Mouse (Mus musculus) CH12.LX (cell line): ENCODE data around the gene Mcts2. TPM values are rescaled to one million over a fixed set of nuclear protein-coding genes. Genes with fewer than 3 reads are reported as not detected.

Experiments
- DNase-seq: peaks from one replicate; pipeline ENCODE4 v3.0.0-alpha.2; 2013; ENCODE audit errors: extremely low read depth
- H3K27ac ChIP-seq: 2 replicates; pipeline ENCODE4 v1.5.1; 2012; ENCODE audit warnings: low read depth, mild to moderate bottlenecking, control low read depth, moderate library complexity; ENCODE audit not compliant: insufficient read depth
- H3K27me3 ChIP-seq: replicated peaks from 2 replicates; pipeline ENCODE3; 2012; ENCODE audit warnings: inconsistent platforms
- H3K36me3 ChIP-seq, 2 experiments: replicated peaks in 1 of 2; 2 replicates each; pipeline versions ENCODE3 to v1.6.1; 2012; ENCODE audit warnings: inconsistent platforms in 1 of 2, low read length in 1 of 2, mild to moderate bottlenecking in 1 of 2, mixed read lengths in 1 of 2, moderate library complexity in 1 of 2; ENCODE audit not compliant: control insufficient read depth in 1 of 2, insufficient read depth in 1 of 2
- H3K4me1 ChIP-seq, 2 experiments: 2 replicates each; pipeline ENCODE4 v1.6.1; 2012; ENCODE audit warnings: inconsistent platforms in 1 of 2, moderate library complexity in 1 of 2; ENCODE audit not compliant: insufficient read depth in 2 of 2, control insufficient read depth in 1 of 2
- H3K4me2 ChIP-seq: 2 replicates; pipeline ENCODE4 v1.6.1; 2012; ENCODE audit warnings: low read depth, mild to moderate bottlenecking, control low read depth; ENCODE audit not compliant: poor library complexity, insufficient read depth, severe bottlenecking
- H3K4me3 ChIP-seq, 3 experiments: fragments of 150-350 bp in 1 of 3; sonication (generic) in 1 of 3; replicated peaks in 1 of 3; 2 replicates each; pipeline versions ENCODE3 to v1.5.1; 2011 to 2012; ENCODE audit warnings: low read depth in 2 of 3, low read length in 2 of 3, mild to moderate bottlenecking in 2 of 3, moderate library complexity in 2 of 3, control low read depth in 1 of 3, improper control_type of control experiment in 1 of 3, inconsistent platforms in 1 of 3, mixed read lengths in 1 of 3; ENCODE audit not compliant: poor library complexity in 1 of 3
- H3K79me2 ChIP-seq: replicated peaks from 2 replicates; pipeline ENCODE4 v1.6.1; 2012; ENCODE audit warnings: mild to moderate bottlenecking, moderate library complexity; ENCODE audit not compliant: control insufficient read depth, poor library complexity, insufficient read depth, severe bottlenecking; ENCODE audit errors: extremely low read depth
- H3K9ac ChIP-seq: 2 replicates; pipeline ENCODE4 v1.6.1; 2012; ENCODE audit warnings: low read depth, mild to moderate bottlenecking, control low read depth, moderate library complexity; ENCODE audit not compliant: insufficient read depth
- H3K9me3 ChIP-seq: replicated peaks from 2 replicates; pipeline ENCODE3; 2012; ENCODE audit warnings: low read length, inconsistent platforms, mixed read lengths
- BHLHE40 ChIP-seq: IDR thresholded peaks from 2 replicates; pipeline ENCODE4 v1.6.1; 2011; ENCODE audit warnings: mild to moderate bottlenecking, low read depth, low read length, improper control_type of control experiment
- CHD1 ChIP-seq: IDR thresholded peaks from 2 replicates; pipeline ENCODE4 v1.6.1; 2012; ENCODE audit warnings: low read depth, low read length, improper control_type of control experiment, inconsistent platforms
- CHD2 ChIP-seq: IDR thresholded peaks from 2 replicates; pipeline ENCODE4 v1.6.1; 2011; ENCODE audit warnings: low read length, improper control_type of control experiment
- CTCF ChIP-seq, 2 experiments: IDR thresholded peaks in 1 of 2; conservative IDR thresholded peaks in 1 of 2; 2 replicates each; pipeline ENCODE4 v1.5.1; 2011 to 2012; ENCODE audit warnings: low read depth in 2 of 2, low read length in 2 of 2, improper control_type of control experiment in 1 of 2, inconsistent platforms in 1 of 2, mild to moderate bottlenecking in 1 of 2, moderate library complexity in 1 of 2
- E2F4 ChIP-seq: IDR thresholded peaks from 2 replicates; pipeline ENCODE4 v1.6.1; 2011; ENCODE audit warnings: low read depth, low read length, improper control_type of control experiment; ENCODE audit not compliant: insufficient replicate concordance
- ELF1 ChIP-seq: IDR thresholded peaks from 2 replicates; pipeline ENCODE4 v1.6.1; 2014; ENCODE audit warnings: low read depth, mild to moderate bottlenecking, inconsistent platforms, low read length, improper control_type of control experiment
- EP300 ChIP-seq: IDR thresholded peaks from 2 replicates; pipeline ENCODE4 v1.6.1; 2011; ENCODE audit warnings: low read length, improper control_type of control experiment
- ETS1 ChIP-seq: conservative IDR thresholded peaks from 2 replicates; pipeline ENCODE4 v1.6.1; 2012; ENCODE audit warnings: low read depth, mild to moderate bottlenecking, inconsistent platforms, low read length, improper control_type of control experiment, moderate library complexity
- GABPA ChIP-seq: IDR thresholded peaks from 2 replicates; pipeline ENCODE4 v1.6.1; 2012; ENCODE audit warnings: low read depth, low read length, improper control_type of control experiment, inconsistent platforms; ENCODE audit not compliant: insufficient replicate concordance
- HCFC1 ChIP-seq: IDR thresholded peaks from 2 replicates; pipeline ENCODE4 v1.6.1; 2012; ENCODE audit warnings: low read depth, mild to moderate bottlenecking, inconsistent platforms, low read length, improper control_type of control experiment
- IRF4 ChIP-seq: IDR thresholded peaks from 2 replicates; pipeline ENCODE4 v1.6.1; 2014; ENCODE audit warnings: low read depth, mild to moderate bottlenecking, inconsistent platforms, low read length, improper control_type of control experiment
- JUN ChIP-seq: IDR thresholded peaks from 2 replicates; pipeline ENCODE4 v1.6.1; 2011; ENCODE audit warnings: low read depth, mild to moderate bottlenecking, low read length, improper control_type of control experiment, moderate library complexity; ENCODE audit not compliant: insufficient read depth
- JUND ChIP-seq: conservative IDR thresholded peaks from 2 replicates; pipeline ENCODE4 v1.6.1; 2011; ENCODE audit warnings: low read depth, low read length, improper control_type of control experiment
- KAT2A ChIP-seq: IDR thresholded peaks from 2 replicates; pipeline ENCODE4 v1.6.1; 2012; ENCODE audit warnings: low read length, improper control_type of control experiment, inconsistent platforms; ENCODE audit not compliant: insufficient replicate concordance
- MAFK ChIP-seq: IDR thresholded peaks from 2 replicates; pipeline ENCODE4 v1.6.1; 2011; ENCODE audit warnings: low read length, improper control_type of control experiment; ENCODE audit not compliant: insufficient replicate concordance
- MAX ChIP-seq: IDR thresholded peaks from 2 replicates; pipeline ENCODE4 v1.6.1; 2011; ENCODE audit warnings: low read length, improper control_type of control experiment
- MAZ ChIP-seq: IDR thresholded peaks from 2 replicates; pipeline ENCODE4 v1.6.1; 2012; ENCODE audit warnings: low read depth, mild to moderate bottlenecking, inconsistent platforms, low read length, improper control_type of control experiment, moderate library complexity
- MEF2A ChIP-seq: IDR thresholded peaks from 2 replicates; pipeline ENCODE4 v1.6.1; 2014; ENCODE audit warnings: low read depth, mild to moderate bottlenecking, inconsistent platforms, low read length, improper control_type of control experiment, borderline replicate concordance
- MXI1 ChIP-seq: IDR thresholded peaks from 2 replicates; pipeline ENCODE4 v1.6.1; 2011; ENCODE audit warnings: mild to moderate bottlenecking, low read depth, low read length, improper control_type of control experiment
- MYC ChIP-seq: IDR thresholded peaks from 2 replicates; pipeline ENCODE4 v1.6.1; 2011; ENCODE audit warnings: low read depth, mild to moderate bottlenecking, improper control_type of control experiment, low read length
- NELFE ChIP-seq: IDR thresholded peaks from 2 replicates; pipeline ENCODE4 v1.6.1; 2011; ENCODE audit warnings: low read depth, low read length, improper control_type of control experiment
- NRF1 ChIP-seq: IDR thresholded peaks from 2 replicates; pipeline ENCODE4 v1.6.1; 2014; ENCODE audit warnings: low read depth, mild to moderate bottlenecking, inconsistent platforms, low read length, improper control_type of control experiment, moderate library complexity
- PAX5 ChIP-seq: IDR thresholded peaks from 2 replicates; pipeline ENCODE4 v1.6.1; 2012; ENCODE audit warnings: low read length, inconsistent platforms, mixed read lengths
- POLR2A ChIP-seq: IDR thresholded peaks from 2 replicates; pipeline ENCODE4 v1.6.1; 2011; ENCODE audit warnings: low read depth, mild to moderate bottlenecking, improper control_type of control experiment, low read length
- POLR2AphosphoS2 ChIP-seq: IDR thresholded peaks from 2 replicates; pipeline ENCODE4 v1.6.1; 2011; ENCODE audit warnings: low read depth, low read length, improper control_type of control experiment
- RAD21 ChIP-seq: IDR thresholded peaks from 2 replicates; pipeline ENCODE4 v1.6.1; 2011; ENCODE audit warnings: low read depth, mild to moderate bottlenecking, low read length, improper control_type of control experiment, moderate library complexity
- RCOR1 ChIP-seq: conservative IDR thresholded peaks from 2 replicates; pipeline ENCODE4 v1.6.1; 2012; ENCODE audit warnings: low read depth, mild to moderate bottlenecking, inconsistent platforms, low read length, improper control_type of control experiment
- SIN3A ChIP-seq: IDR thresholded peaks from 2 replicates; pipeline ENCODE4 v1.6.1; 2012; ENCODE audit warnings: low read length, improper control_type of control experiment, inconsistent platforms
- SMC3 ChIP-seq: IDR thresholded peaks from 2 replicates; pipeline ENCODE4 v1.6.1; 2011; ENCODE audit warnings: low read depth, low read length, improper control_type of control experiment
- TBP ChIP-seq: conservative IDR thresholded peaks from 2 replicates; pipeline ENCODE4 v1.6.1; 2011; ENCODE audit warnings: low read depth, low read length, improper control_type of control experiment
- TCF12 ChIP-seq: IDR thresholded peaks from 2 replicates; pipeline ENCODE4 v1.6.1; 2014; ENCODE audit warnings: low read depth, mild to moderate bottlenecking, inconsistent platforms, low read length, improper control_type of control experiment
- UBTF ChIP-seq: IDR thresholded peaks from 2 replicates; pipeline ENCODE4 v1.6.1; 2012; ENCODE audit warnings: low read depth, mild to moderate bottlenecking, inconsistent platforms, low read length, improper control_type of control experiment, moderate library complexity
- USF1 ChIP-seq: IDR thresholded peaks from 2 replicates; pipeline ENCODE4 v1.6.1; 2014; ENCODE audit warnings: low read depth, mild to moderate bottlenecking, inconsistent platforms, low read length, improper control_type of control experiment
- USF2 ChIP-seq: conservative IDR thresholded peaks from 2 replicates; pipeline ENCODE4 v1.6.1; 2011; ENCODE audit warnings: low read depth, low read length, improper control_type of control experiment
- ZC3H11A ChIP-seq: IDR thresholded peaks from 2 replicates; pipeline ENCODE4 v1.6.1; 2012; ENCODE audit warnings: low read depth, mild to moderate bottlenecking, inconsistent platforms, low read length, improper control_type of control experiment
- ZKSCAN1 ChIP-seq: IDR thresholded peaks from 2 replicates; pipeline ENCODE4 v1.6.1; 2012; ENCODE audit warnings: low read depth, inconsistent platforms, low read length, improper control_type of control experiment, borderline replicate concordance
- ZMIZ1 ChIP-seq: IDR thresholded peaks from 2 replicates; pipeline ENCODE4 v1.6.1; 2012; ENCODE audit warnings: low read depth, mild to moderate bottlenecking, inconsistent platforms, low read length, improper control_type of control experiment
- ZNF384 ChIP-seq: IDR thresholded peaks from 2 replicates; pipeline ENCODE4 v1.6.1; 2012; ENCODE audit warnings: low read depth, low read length, improper control_type of control experiment, inconsistent platforms
- dilution Hi-C: fragments of 300-500 bp; cut with MboI; formaldehyde crosslinking; loops from 2 replicates; pipeline ENCODE4 v1.14.3; 2020; ENCODE audit warnings: low sequenced_read_pairs; ENCODE audit not compliant: extremely low pct_unique_long_range_greater_than_20kb, extremely low pct_ligation_motif_present
- in situ Hi-C: fragments of 300-500 bp; cut with MboI; formaldehyde crosslinking; loops from 3 replicates; pipeline ENCODE4 v1.14.3; 2019; ENCODE audit warnings: low sequenced_read_pairs, low pct_ligation_motif_present, low pct_unique_long_range_greater_than_20kb, mixed read lengths
- polyA plus RNA-seq: library from polyadenylated mRNA; unstranded; fragments of >175 nt; gene quantifications from 2 replicates; pipeline ENCODE4 v1.2.1, GENCODE M21; 2012; ENCODE audit warnings: low read depth; ENCODE audit not compliant: insufficient read length
- total RNA-seq, 2 experiments: library from RNA; depleted of rRNA; stranded (reverse); fragments of 300-350 nt in 1 of 2; fragments of >200 nt in 1 of 2; gene quantifications; 2 replicates each; pipeline ENCODE4 v1.2.3; 2012 to 2014

The Mcts2 gene
- total and polyA plus RNA-seq, 3 experiments, result 1.5 to 3.3 (median 3.2) TPM

GRCm38 (mm10) chr2:152670983-152671641 lies 15.7 kb upstream of the Mcts2 start:
- Histone ChIP-seq H3K4me3 (peak overlapping the region; percentile 79 to 96 (median 92)), H3K4me1 (peaks cover 19 to 48% of the 10 kb centered on the region in 2 experiments)
- in situ Hi-C loops, result no loop called here

GRCm38 (mm10) chr2:152671642-152671999 lies 15.2 kb upstream of the Mcts2 start:
- Histone ChIP-seq H3K79me2 (peaks cover 63% of the 10 kb centered on the region), H3K27ac (peak overlapping the region; percentile 80), H3K9ac (peak overlapping the region; percentile 45; the same call in 1 of the 2 replicates), H3K27me3 (no peaks in the 10 kb centered on the region), H3K4me1 (peaks cover 19 to 53% of the 10 kb centered on the region in 2 experiments), H3K9me3 (no peaks in the 10 kb centered on the region), H3K36me3 (peaks cover 25 to 44% of the 10 kb centered on the region in 2 experiments), H3K4me3 (peak overlapping the region; percentile 79 to 96 (median 92)), H3K4me2 (peak overlapping the region; percentile 90)
- in situ Hi-C loops, result no loop called here
- DNase-seq, result peak; percentile 82
- dilution Hi-C loops, result no loop called here
- TF ChIP-seq EP300 (no peak), CHD2 (no peak), UBTF (0 out of 2 replicates have a peak, but pooled peaks have one; percentile 8), ZKSCAN1 (no peak), RCOR1 (no peak), CTCF (conservative IDR thresholded peaks at IDR 0.05 in 1 of 2, IDR thresholded peaks at IDR 0.05 in 1 of 2; ENCODE audit: low read depth in 2 of 2, low read length in 2 of 2) (peak in 1 of 2 experiments; percentile 70; a peak in 3 of 4 replicates), TCF12 (peak; percentile 7; the same call in 1 of the 2 replicates), SMC3 (peak; percentile 41), NELFE (0 out of 2 replicates have a peak, but pooled peaks have one; percentile 7), PAX5 (no peak), SIN3A (0 out of 2 replicates have a peak, but pooled peaks have one; percentile 11), POLR2AphosphoS2 (no peak), MAX (0 out of 2 replicates have a peak, but pooled peaks have one; percentile 6), ZC3H11A (no peak), POLR2A (no peak), ELF1 (peak; percentile 68), KAT2A (no peak)

More at GRCm38 (mm10) chr2:152670983-152671641, 15.7 kb upstream of the Mcts2 start:
- no peaks in the 10 kb centered on the region for H3K27me3 ChIP-seq
- peaks cover 20 to 39% of the 10 kb centered on the region in 2 experiments for H3K36me3 ChIP-seq
- peak; percentile 82 for DNase-seq
- no peak for TF ChIP-seq NRF1
- no peak for TF ChIP-seq RAD21
- peak; percentile 85 for TF ChIP-seq SIN3A
- peak; percentile 41; the same call in 1 of the 2 replicates for TF ChIP-seq ELF1
- TF ChIP-seq CHD1, result 0 out of 2 replicates have a peak, but pooled peaks have one; percentile 47
- 0 out of 2 replicates have a peak, but pooled peaks have one; percentile 65 for TF ChIP-seq UBTF
- TF ChIP-seq PAX5, result no peak
- 0 out of 2 replicates have a peak, but pooled peaks have one; percentile 46 for TF ChIP-seq RCOR1
- TF ChIP-seq TCF12, result peak; percentile 77
- no peak for TF ChIP-seq USF2
- no peak for TF ChIP-seq JUND
- TF ChIP-seq KAT2A, result no peak
- TF ChIP-seq CHD2, result peak; percentile 85
- no peak for TF ChIP-seq E2F4
- no peak for TF ChIP-seq SMC3
- no peak for TF ChIP-seq MAZ
- TF ChIP-seq IRF4, result peak; percentile 51
- no peak for TF ChIP-seq ZC3H11A
- no peak for TF ChIP-seq MAFK
- TF ChIP-seq USF1, result no peak
- 0 out of 2 replicates have a peak, but pooled peaks have one; percentile 33 for TF ChIP-seq MAX
- no peak for TF ChIP-seq BHLHE40
- TF ChIP-seq ZKSCAN1, result no peak
- TF ChIP-seq POLR2AphosphoS2, result no peak
- no peak for TF ChIP-seq JUN
- no peak for TF ChIP-seq CTCF (conservative IDR thresholded peaks at IDR 0.05 in 1 of 2, IDR thresholded peaks at IDR 0.05 in 1 of 2; ENCODE audit: low read depth in 2 of 2, low read length in 2 of 2)
- no peak for TF ChIP-seq TBP
- TF ChIP-seq EP300, result 0 out of 2 replicates have a peak, but pooled peaks have one; percentile 33
- TF ChIP-seq ZMIZ1, result no peak
- TF ChIP-seq MXI1, result peak; percentile 50; the same call in 1 of the 2 replicates
- no peak for TF ChIP-seq GABPA
- peak; percentile 36; the same call in 1 of the 2 replicates for TF ChIP-seq ETS1
- 0 out of 2 replicates have a peak, but pooled peaks have one; percentile 23 for TF ChIP-seq HCFC1
- no peak for TF ChIP-seq ZNF384
- TF ChIP-seq MYC, result peak; percentile 60; the same call in 1 of the 2 replicates
- TF ChIP-seq NELFE, result 0 out of 2 replicates have a peak, but pooled peaks have one; percentile 16
- TF ChIP-seq MEF2A, result 0 out of 2 replicates have a peak, but pooled peaks have one; percentile 33
- no peak for TF ChIP-seq POLR2A
- TF ChIP-seq, all 38 proteins: peak for 16
- H3K9me3 ChIP-seq, result no peaks in the 10 kb centered on the region
- H3K79me2 ChIP-seq, result peaks cover 62% of the 10 kb centered on the region
- H3K27ac ChIP-seq, result peak overlapping the region; percentile 80
- dilution Hi-C loops, result no loop called here
- H3K4me2 ChIP-seq, result peak overlapping the region; percentile 90
- H3K9ac ChIP-seq, result peak overlapping the region; percentile 81
